Mouse (Mus musculus) brain, embryonic 14.5 days (tissue): ENCODE results near the gene Gm43720.

Experiments used
- CTCF ChIP-seq: fragments of 200-500 bp; IDR thresholded peaks from 2 replicates; pipeline ENCODE4 v1.5.1; 2012; ENCODE audit warnings: inconsistent platforms, mild to moderate bottlenecking, moderate library complexity, borderline replicate concordance; ENCODE audit not compliant: insufficient read depth, insufficient read length; ENCODE audit errors: extremely low read depth
- POLR2A ChIP-seq: fragments of 200-500 bp; IDR thresholded peaks from 2 replicates; pipeline ENCODE4 v1.6.1; 2012; ENCODE audit warnings: mild to moderate bottlenecking, inconsistent platforms, borderline replicate concordance; ENCODE audit not compliant: poor library complexity, insufficient read depth, insufficient read length, severe bottlenecking; ENCODE audit errors: extremely low read depth

GRCm38 (mm10) chr5:138227367-138227766, 52.4 kb downstream of the Gm43720 start:
- TF ChIP-seq CTCF, result no peak
- TF ChIP-seq POLR2A, result no peak
